Mouse (Mus musculus) hindbrain, embryonic 12.5 days (tissue): ENCODE measurements around the gene Tekt3. TPM values are rescaled to one million over a fixed set of nuclear protein-coding genes. Genes with fewer than 3 reads are reported as not detected.
A peak's percentile ranks its signal among the peaks of the same experiment; 100 is the strongest.

Source experiments
- ATAC-seq: fragments of 200-750 bp; cut with Nextera tagmentation; 2 replicates; pipeline ENCODE4 v1.8.0; 2017; ENCODE audit warnings: moderate TSS enrichment; ENCODE audit not compliant: low FRiP score
- H3K27ac ChIP-seq: fragments of 300-500 bp; sonication (generic); 2 replicates; pipeline ENCODE4 v1.5.1; 2016; ENCODE audit warnings: mild to moderate bottlenecking
- H3K27me3 ChIP-seq: fragments of 300-500 bp; sonication (generic); 2 replicates; pipeline ENCODE4 v1.6.1; 2016; ENCODE audit warnings: mild to moderate bottlenecking
- H3K36me3 ChIP-seq: fragments of 300-500 bp; sonication (generic); 2 replicates; pipeline ENCODE4 v1.6.1; 2016; ENCODE audit warnings: mild to moderate bottlenecking
- H3K4me1 ChIP-seq: fragments of 300-500 bp; sonication (generic); 2 replicates; pipeline ENCODE4 v1.6.1; 2016
- H3K4me2 ChIP-seq: fragments of 300-500 bp; sonication (generic); replicated peaks from 2 replicates; pipeline ENCODE4 v1.6.1; 2016; ENCODE audit warnings: mild to moderate bottlenecking
- H3K4me3 ChIP-seq: fragments of 300-500 bp; sonication (generic); 2 replicates; pipeline ENCODE4 v1.5.1; 2016; ENCODE audit warnings: mild to moderate bottlenecking
- H3K9ac ChIP-seq: fragments of 300-500 bp; sonication (generic); 2 replicates; pipeline ENCODE4 v1.6.1; 2016; ENCODE audit warnings: mild to moderate bottlenecking, moderate library complexity
- H3K9me3 ChIP-seq: fragments of 300-500 bp; sonication (generic); replicated peaks from 2 replicates; pipeline ENCODE4 v1.6.1; 2016; ENCODE audit warnings: mild to moderate bottlenecking
- WGBS: fragments of 180-500 bp; shearing (Covaris S2); methylation state at CpG from one replicate; pipeline ENCODE4 v1.1.7; 2016; 5-methylcytosine and 5-hydroxymethylcytosine counted together
- polyA plus RNA-seq: library from polyadenylated mRNA; unstranded; fragments of >200 nt; fragmentation: Nextera tagmentation; extraction: Ambion mirVana; gene quantifications from 2 replicates; pipeline ENCODE4 v1.2.1, GENCODE M21; 2016

Gene Tekt3
- polyA plus RNA-seq, 1 experiment from 2014 or later = not detected

GRCm38 (mm10) chr11:63138739-63139138 is 77.3 kb downstream of the Tekt3 start:
- Histone ChIP-seq H3K9ac (0 out of 2 replicates have a peak overlapping the region, but pooled peaks have one; percentile 18), H3K36me3 (0 out of 2 replicates have a peak, but pooled peaks cover 3% of the 10 kb centered on the region), H3K9me3 (no peaks in the 10 kb centered on the region), H3K4me3 (no peak overlapping the region), H3K27me3 (peaks cover 22% of the 10 kb centered on the region), H3K4me1 (no peaks in the 10 kb centered on the region), H3K4me2 (no peak overlapping the region), H3K27ac (no peak overlapping the region)
- WGBS = 52% methylated on average over 3 of the region's 3 CpGs
- ATAC-seq = no peak

GRCm38 (mm10) chr11:63142311-63142710 is 80.9 kb downstream of the Tekt3 start:
- no peak overlapping the region for H3K4me3 ChIP-seq
- 92% methylated on average over 5 of the region's 5 CpGs for WGBS
- 0 out of 2 replicates have a peak, but pooled peaks cover 3% of the 10 kb centered on the region for H3K36me3 ChIP-seq
- H3K27me3 ChIP-seq = no peaks in the 10 kb centered on the region
- no peak overlapping the region for H3K27ac ChIP-seq
- ATAC-seq = no peak
- H3K9me3 ChIP-seq = no peaks in the 10 kb centered on the region
- no peak overlapping the region for H3K4me2 ChIP-seq
- H3K9ac ChIP-seq = no peak overlapping the region
- H3K4me1 ChIP-seq = no peaks in the 10 kb centered on the region

- no peak overlapping the region for H3K9ac ChIP-seq
- no peak overlapping the region for H3K4me2 ChIP-seq
- H3K27ac ChIP-seq = no peak overlapping the region
- ATAC-seq = no peak
- no peaks in the 10 kb centered on the region for H3K9me3 ChIP-seq
- H3K4me1 ChIP-seq = no peaks in the 10 kb centered on the region
- H3K27me3 ChIP-seq = no peaks in the 10 kb centered on the region
- H3K36me3 ChIP-seq = 0 out of 2 replicates have a peak, but pooled peaks cover 3% of the 10 kb centered on the region
- WGBS = 75% methylated on average over 4 of the region's 4 CpGs
- H3K4me3 ChIP-seq = no peak overlapping the region
Observed at GRCm38 (mm10) chr11:63142816-63143215, 81.4 kb downstream of the Tekt3 start.

- no peaks in the 10 kb centered on the region for H3K4me1 ChIP-seq
- no peak overlapping the region for H3K4me2 ChIP-seq
- H3K36me3 ChIP-seq = no peaks in the 10 kb centered on the region
- no peaks in the 10 kb centered on the region for H3K27me3 ChIP-seq
- no peak overlapping the region for H3K4me3 ChIP-seq
- no peak overlapping the region for H3K9ac ChIP-seq
- 84% methylated on average over 8 of the region's 8 CpGs for WGBS
- H3K27ac ChIP-seq = no peak overlapping the region
- ATAC-seq = no peak
- H3K9me3 ChIP-seq = no peaks in the 10 kb centered on the region
Observed at GRCm38 (mm10) chr11:63143486-63143885, 82.0 kb downstream of the Tekt3 start.

Other genes starting within 250 kb of the Tekt3 start
- gene Trim16, start 241.4 kb upstream of the Tekt3 start, polyA plus RNA-seq = 8.0 and 9.4 TPM in 2 replicates
- gene Fbxw10, start 214.6 kb upstream of the Tekt3 start, polyA plus RNA-seq = 0.25 and 0.40 TPM in 2 replicates
- gene Tvp23b, start 182.2 kb upstream of the Tekt3 start, polyA plus RNA-seq = 49.5 and 51.7 TPM in 2 replicates
- not detected in 2 replicates for gene Cdrt4, start 110.5 kb upstream of the Tekt3 start, polyA plus RNA-seq
- gene Pmp22, start 67.3 kb downstream of the Tekt3 start, polyA plus RNA-seq = 68.7 and 76.0 TPM in 2 replicates